Mouse (Mus musculus): ENCODE measurements at regions not wholly inside any gene's neighbourhood (a gene's known extent, or its start where the extent isn't known, plus 50 kb on each side); places are given as distances from the start of the nearest gene placed in this dataset.
A peak's percentile ranks its signal among the peaks of the same experiment; 100 is the strongest.

- DNase-seq (ENCODE audit: low spot score), result no peak
These were observed 310.0 kb downstream of the Sox9 start for GRCm38 (mm10) chr11:113091901-113092568.

DNA sequence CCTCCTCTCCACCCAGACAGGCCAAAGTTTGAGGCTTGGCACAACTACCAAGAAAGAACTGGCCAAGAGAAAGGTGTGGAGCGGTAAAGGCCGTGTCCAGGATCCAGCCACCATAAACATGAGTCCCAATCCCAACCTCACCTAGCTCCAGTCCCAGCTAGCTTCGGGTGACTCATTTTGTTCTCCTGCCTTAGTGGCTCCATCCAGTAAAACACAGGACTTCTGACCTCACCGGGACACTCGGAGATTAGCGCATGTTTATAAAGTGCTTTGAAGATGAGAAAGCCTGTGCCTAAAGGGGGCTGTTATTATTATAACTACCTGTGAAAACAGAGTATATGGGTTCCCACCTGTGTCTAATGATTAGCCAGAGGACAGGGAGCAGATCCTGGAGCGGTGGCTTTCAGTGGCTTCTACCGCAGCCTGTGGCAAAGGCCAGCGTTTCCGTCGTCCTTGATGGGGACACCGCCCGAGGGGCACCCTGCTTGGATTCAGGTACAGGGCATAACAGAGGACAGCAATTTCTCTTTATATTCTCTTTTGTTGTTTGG, 311.9 kb downstream of the Sox9 start:
- DNase-seq (ENCODE audit: low spot score), result no peak

GRCm38 (mm10) chr11:113095625-113096024, 313.6 kb downstream of the Sox9 start:
- no peak for DNase-seq (ENCODE audit: low spot score)

DNA sequence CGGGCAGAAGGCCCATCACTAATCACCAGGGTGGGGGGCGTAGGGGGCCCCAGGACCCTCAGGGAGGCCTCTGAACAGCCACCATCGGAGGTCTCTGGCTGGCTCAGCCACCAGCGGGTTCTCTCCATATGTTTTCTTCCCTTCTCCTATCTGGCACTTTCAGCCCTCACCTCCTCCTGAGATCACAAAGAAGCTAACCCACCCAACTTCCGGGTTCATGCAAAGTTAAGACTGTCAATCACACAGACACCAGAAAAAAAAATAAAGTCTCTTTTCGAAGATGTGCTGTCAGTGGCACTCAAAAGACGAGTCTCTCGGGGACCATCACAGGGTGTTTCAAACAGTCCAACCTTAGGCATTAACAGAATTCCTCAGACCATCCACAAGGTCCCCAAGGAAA, 314.2 kb downstream of the Sox9 start:
- DNase-seq (ENCODE audit: low spot score), result no peak

GRCm38 (mm10) chr11:113098360-113098759, 316.3 kb downstream of the Sox9 start:
- DNase-seq (ENCODE audit: low spot score), result no peak

- DNase-seq (ENCODE audit: low spot score), result no peak
These were observed 318.8 kb downstream of the Sox9 start for GRCm38 (mm10) chr11:113100800-113101199.

- no peak for DNase-seq (ENCODE audit: low spot score)
These were observed 319.5 kb downstream of the Sox9 start for GRCm38 (mm10) chr11:113101534-113101933.

DNA sequence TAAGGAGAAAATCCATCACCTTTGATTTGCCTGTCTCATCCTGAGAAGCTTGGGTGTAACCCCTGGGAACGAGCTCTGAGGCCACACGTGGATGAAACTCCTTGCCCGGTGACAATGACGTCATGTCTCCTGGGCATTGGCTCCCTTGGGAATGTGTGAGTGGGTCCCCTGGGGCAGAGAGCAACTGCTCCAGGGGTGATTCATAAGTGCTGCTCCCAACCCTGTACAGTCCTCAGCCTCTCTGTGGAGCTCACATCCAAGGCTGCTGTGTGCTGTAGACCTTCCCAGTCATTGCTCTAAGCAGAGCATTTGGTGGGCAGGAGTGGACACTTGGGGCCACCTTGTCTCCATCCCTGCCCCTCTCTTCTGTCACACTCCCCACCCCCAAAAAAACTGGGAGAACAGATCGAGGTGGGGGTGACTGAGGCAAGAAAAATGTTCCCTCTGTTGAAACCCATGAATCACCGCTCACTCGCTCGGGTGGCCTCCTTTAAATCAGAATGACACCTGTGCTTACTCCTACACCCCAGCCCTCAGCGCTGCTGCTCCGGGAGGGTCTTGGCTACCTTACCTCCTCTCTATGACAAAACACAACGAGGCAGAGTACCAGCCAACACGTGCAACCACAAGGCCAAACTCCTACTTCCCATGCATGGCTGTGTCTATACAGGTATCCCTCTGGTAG, 321.3 kb downstream of the Sox9 start:
- no peak for DNase-seq (ENCODE audit: low spot score)

GRCm38 (mm10) chr11:113105371-113105770, 323.3 kb downstream of the Sox9 start:
- DNase-seq (ENCODE audit: low spot score), result no peak

DNA sequence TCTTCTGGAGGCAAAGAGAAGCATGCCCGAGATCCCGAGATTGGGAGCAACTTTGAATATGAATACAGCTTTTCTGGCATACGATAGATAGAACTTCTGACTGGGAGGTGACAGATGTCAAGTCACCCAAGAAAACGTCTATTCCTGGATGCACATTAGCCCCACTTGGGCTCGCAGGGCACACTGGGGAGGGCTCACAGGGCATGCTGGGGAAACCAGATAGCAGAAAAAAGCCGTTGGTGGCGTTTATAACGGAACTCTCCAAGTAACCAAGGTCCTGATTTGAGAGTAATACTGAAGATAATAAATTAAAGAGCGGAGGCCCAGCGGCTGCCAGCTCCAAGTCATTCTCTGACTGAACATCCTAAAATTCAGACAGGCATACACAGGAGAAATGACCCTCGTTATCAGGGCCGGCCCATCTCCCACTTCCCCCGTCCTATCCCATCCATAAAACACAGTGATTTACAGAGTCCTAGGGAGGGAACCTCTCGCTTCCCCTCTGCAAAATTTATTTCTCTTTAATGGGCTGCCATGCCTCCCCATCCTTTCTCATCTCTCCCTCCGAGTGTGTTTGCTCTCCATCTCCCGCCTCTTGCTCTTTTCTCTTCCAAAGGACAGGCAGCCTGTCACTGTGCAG, 325.3 kb downstream of the Sox9 start:
- no peak for DNase-seq (ENCODE audit: low spot score)

- peak; percentile 33 for DNase-seq (ENCODE audit: low spot score)
These were observed 326.1 kb downstream of the Sox9 start for GRCm38 (mm10) chr11:113107966-113108699.

DNA sequence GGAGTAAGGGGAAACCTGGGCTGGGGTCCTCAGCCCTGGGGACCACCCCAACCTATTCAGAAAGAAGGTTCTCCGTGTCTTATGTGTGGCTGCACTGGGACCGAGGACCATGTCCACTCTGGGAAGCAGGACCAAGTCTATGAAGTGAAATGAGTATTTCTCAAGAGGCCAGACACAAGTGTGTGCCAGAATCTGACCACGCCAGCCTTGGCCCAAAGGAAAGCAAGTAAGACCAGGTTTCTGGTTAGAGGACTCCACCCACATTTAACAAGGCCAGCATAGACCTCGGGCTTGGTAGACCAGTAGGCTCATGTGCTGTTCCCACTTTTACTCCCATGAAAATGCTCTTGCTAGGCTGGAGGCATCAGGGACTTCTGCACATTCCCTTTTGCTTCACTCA, 327.1 kb downstream of the Sox9 start:
- no peak for DNase-seq (ENCODE audit: low spot score)

DNA sequence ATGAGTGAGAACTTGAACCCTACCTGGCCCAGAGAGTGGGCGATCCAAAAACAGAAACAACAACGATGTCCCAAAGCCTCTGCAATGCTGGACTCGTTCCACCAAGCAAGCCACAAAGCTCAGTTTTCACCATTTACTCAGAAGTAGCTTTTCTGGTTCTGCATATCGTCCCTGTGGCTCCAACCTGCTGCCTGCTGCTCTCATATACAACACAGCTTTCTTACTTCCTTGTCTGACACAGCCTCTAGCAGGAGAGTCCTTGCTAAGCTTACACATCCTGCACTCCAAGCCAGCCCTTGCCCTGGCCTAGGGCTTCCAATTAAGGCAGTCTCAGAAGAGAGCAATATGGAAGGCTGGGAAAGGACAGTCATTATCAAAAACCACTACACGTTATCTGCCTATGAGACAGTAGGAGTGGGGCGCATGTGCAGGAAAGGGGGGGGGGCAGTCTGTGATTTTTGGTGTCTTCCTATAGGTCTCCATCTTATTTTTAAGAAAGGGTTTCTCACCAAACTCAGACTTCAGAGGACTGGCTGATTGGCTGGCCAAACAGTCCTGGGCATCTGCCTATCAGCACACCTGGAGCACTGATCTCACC, 331.3 kb downstream of the Sox9 start:
- DNase-seq (ENCODE audit: low spot score), result no peak

GRCm38 (mm10) chr11:113117179-113117898, 335.3 kb downstream of the Sox9 start:
- DNase-seq (ENCODE audit: low spot score), result no peak

GRCm38 (mm10) chr11:113120570-113120969, 338.5 kb downstream of the Sox9 start:
- DNase-seq (ENCODE audit: low spot score), result no peak

GRCm38 (mm10) chr11:113121307-113121706, 339.3 kb downstream of the Sox9 start:
- DNase-seq (ENCODE audit: low spot score), result no peak

DNA sequence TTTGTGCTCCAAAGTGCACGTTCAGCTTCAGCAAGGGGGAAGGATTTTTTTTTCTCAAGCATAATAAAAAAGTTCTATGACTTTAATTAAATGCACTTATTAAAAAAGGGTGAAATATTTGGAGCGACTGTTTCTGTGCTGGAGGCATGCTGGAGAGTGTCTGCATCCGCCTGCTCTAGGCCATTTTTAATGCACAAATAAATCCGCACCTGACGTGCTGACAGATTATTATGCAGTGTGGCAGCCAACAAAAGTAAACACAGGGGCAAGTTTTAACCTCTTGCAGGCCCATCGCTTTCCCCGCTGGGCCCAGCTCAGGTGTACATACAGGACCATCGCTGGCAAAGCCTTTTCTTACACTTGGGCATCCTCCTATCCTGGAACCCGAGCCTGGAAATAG, 340.1 kb downstream of the Sox9 start:
- DNase-seq (ENCODE audit: low spot score), result no peak

DNA sequence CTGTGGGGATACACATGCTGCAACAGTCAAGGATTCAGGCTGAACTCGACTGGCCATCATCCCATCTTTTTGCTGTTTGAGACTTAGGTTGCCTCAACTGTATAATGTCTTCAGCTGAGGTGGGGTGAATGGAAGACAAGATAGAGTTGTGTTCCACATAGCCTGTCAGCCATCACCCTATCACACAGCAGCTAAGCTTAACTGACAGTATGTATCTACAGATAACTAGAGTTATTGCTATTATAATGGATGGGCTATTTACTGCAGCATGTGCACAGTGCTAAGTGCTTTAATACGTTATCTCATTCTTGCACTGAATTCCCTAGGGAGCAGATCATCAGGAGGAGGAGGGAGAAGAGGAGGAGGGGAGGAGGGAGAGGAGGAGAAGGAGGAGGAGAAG, 340.9 kb downstream of the Sox9 start:
- DNase-seq (ENCODE audit: low spot score), result no peak

GRCm38 (mm10) chr11:113125832-113126231, 343.8 kb downstream of the Sox9 start:
- DNase-seq (ENCODE audit: low spot score), result no peak

DNA sequence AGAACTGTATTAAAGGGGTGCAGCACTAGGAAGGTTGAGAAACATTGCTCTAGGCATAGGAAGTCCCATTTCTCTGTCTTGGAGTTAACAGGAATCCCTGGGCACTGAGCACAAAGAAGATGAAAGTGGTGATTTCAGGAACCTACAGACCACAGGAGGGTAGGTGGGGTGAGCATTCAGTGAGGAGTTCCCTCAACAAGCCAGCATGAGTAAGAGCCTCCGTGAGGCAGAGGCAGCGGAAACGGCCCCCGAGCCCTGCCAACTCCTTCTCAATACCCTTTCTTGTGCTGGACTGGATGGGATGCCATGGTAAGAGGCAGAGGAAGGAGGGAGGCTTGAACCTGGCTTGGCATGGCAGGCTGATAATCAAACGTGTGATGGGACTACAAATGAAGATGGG, 347.2 kb downstream of the Sox9 start:
- no peak for DNase-seq (ENCODE audit: low spot score)

DNA sequence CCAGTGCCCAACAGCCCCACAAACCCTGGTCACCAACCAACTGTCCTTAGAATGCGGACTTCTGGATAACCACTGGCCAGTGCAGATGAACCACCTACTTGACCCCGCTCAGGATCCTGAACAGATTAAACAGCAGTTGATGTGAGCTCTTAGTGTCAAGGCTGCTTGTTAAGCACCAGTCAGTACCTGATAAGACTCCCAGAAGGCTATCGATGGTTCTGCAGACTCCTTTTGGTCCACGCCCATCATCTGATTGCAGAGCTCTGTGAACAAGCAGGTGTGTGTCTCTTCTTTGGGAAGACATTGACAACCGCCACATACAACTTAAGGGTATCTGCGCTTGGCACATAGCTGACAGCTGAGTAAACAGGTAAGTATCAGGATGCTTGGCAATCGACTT, 348.0 kb downstream of the Sox9 start:
- no peak for DNase-seq (ENCODE audit: low spot score)

Data from retina, embryonic 14.5 days (tissue).